Mouse (Mus musculus) forebrain, embryonic 13.5 days (tissue): ENCODE data around the gene Wnt7b. TPM values are rescaled to one million over a fixed set of nuclear protein-coding genes. Genes with fewer than 3 reads are reported as not detected.

ENCODE experiments used
- ATAC-seq: fragments of 200-750 bp; cut with Nextera tagmentation; 2 replicates; pipeline ENCODE4 v1.8.0; 2017
- H3K27ac ChIP-seq: fragments of 300-500 bp; sonication (generic); 2 replicates; pipeline ENCODE4 v1.5.1; 2015; ENCODE audit warnings: inconsistent platforms, mild to moderate bottlenecking, moderate library complexity
- H3K27me3 ChIP-seq: fragments of 300-500 bp; sonication (generic); 2 replicates; pipeline ENCODE4 v1.6.1; 2015; ENCODE audit warnings: mild to moderate bottlenecking, inconsistent platforms
- H3K36me3 ChIP-seq: fragments of 300-500 bp; sonication (generic); 2 replicates; pipeline ENCODE4 v1.6.1; 2015; ENCODE audit warnings: mild to moderate bottlenecking, inconsistent platforms; ENCODE audit not compliant: poor library complexity, severe bottlenecking
- H3K4me1 ChIP-seq: fragments of 300-500 bp; sonication (generic); 2 replicates; pipeline ENCODE4 v1.6.1; 2015; ENCODE audit warnings: inconsistent platforms
- H3K4me2 ChIP-seq: fragments of 300-500 bp; sonication (generic); 2 replicates; pipeline ENCODE4 v1.6.1; 2015; ENCODE audit warnings: inconsistent platforms, mild to moderate bottlenecking, moderate library complexity
- H3K4me3 ChIP-seq: fragments of 300-500 bp; sonication (generic); 2 replicates; pipeline ENCODE4 v1.5.1; 2015; ENCODE audit warnings: mild to moderate bottlenecking, inconsistent platforms
- H3K9ac ChIP-seq: fragments of 300-500 bp; sonication (generic); 2 replicates; pipeline ENCODE4 v1.6.1; 2015; ENCODE audit warnings: mild to moderate bottlenecking, inconsistent platforms
- H3K9me3 ChIP-seq: fragments of 300-500 bp; sonication (generic); replicated peaks from 2 replicates; pipeline ENCODE4 v1.6.1; 2016; ENCODE audit warnings: inconsistent platforms
- WGBS: fragments of 180-500 bp; shearing (Covaris S2); methylation state at CpG from one replicate; pipeline ENCODE4 v1.1.7; 2015; 5-methylcytosine and 5-hydroxymethylcytosine counted together
- polyA plus RNA-seq: library from polyadenylated mRNA; unstranded; fragments of >200 nt; fragmentation: Nextera tagmentation; extraction: Ambion mirVana; gene quantifications from 2 replicates; pipeline ENCODE4 v1.2.1, GENCODE M21; 2015

The Wnt7b gene
- polyA plus RNA-seq, 1 experiment from 2014 or later = 84.0 TPM

GRCm38 (mm10) chr15:85532063-85532462, 50.2 kb downstream of the Wnt7b start:
- 90% methylated on average over 3 of the region's 3 CpGs for WGBS
- no peak for ATAC-seq
- no peak overlapping the region for H3K4me2 ChIP-seq

GRCm38 (mm10) chr15:85529911-85530310, 52.4 kb downstream of the Wnt7b start:
- no peak overlapping the region for H3K9ac ChIP-seq
- ATAC-seq = no peak
- H3K36me3 ChIP-seq = 0 out of 2 replicates have a peak, but pooled peaks cover 7% of the 10 kb centered on the region
- H3K4me1 ChIP-seq = peaks cover 6% of the 10 kb centered on the region
- H3K4me2 ChIP-seq = no peak overlapping the region
- no peak overlapping the region for H3K27ac ChIP-seq
- 70% methylated on average over 3 of the region's 3 CpGs for WGBS
- no peaks in the 10 kb centered on the region for H3K9me3 ChIP-seq
- no peak overlapping the region for H3K4me3 ChIP-seq
- no peaks in the 10 kb centered on the region for H3K27me3 ChIP-seq

More at GRCm38 (mm10) chr15:85532063-85532462, 50.2 kb downstream of the Wnt7b start:
- Histone ChIP-seq H3K27ac (no peak overlapping the region), H3K27me3 (no peaks in the 10 kb centered on the region), H3K4me1 (no peaks in the 10 kb centered on the region), H3K9me3 (no peaks in the 10 kb centered on the region), H3K9ac (no peak overlapping the region), H3K36me3 (peaks cover 27% of the 10 kb centered on the region), H3K4me3 (no peak overlapping the region)

GRCm38 (mm10) chr15:85524404-85524950, 57.8 kb downstream of the Wnt7b start:
- H3K27ac ChIP-seq = no peak overlapping the region
- H3K4me1 ChIP-seq = peaks cover 28% of the 10 kb centered on the region
- H3K4me3 ChIP-seq = no peak overlapping the region
- H3K9me3 ChIP-seq = no peaks in the 10 kb centered on the region
- ATAC-seq = no peak
- H3K9ac ChIP-seq = no peak overlapping the region
- no peaks in the 10 kb centered on the region for H3K36me3 ChIP-seq
- no peaks in the 10 kb centered on the region for H3K27me3 ChIP-seq
- 11% methylated on average over 12 of the region's 12 CpGs for WGBS
- H3K4me2 ChIP-seq = no peak overlapping the region

- H3K4me2 ChIP-seq = peak overlapping the region; percentile 21
- peak; percentile 36; the same call in 1 of the 2 replicates for ATAC-seq
- H3K9ac ChIP-seq = peak overlapping the region; percentile 35; the same call in 1 of the 2 replicates
These were observed 58.9 kb downstream of the Wnt7b start for GRCm38 (mm10) chr15:85523173-85523991.

GRCm38 (mm10) chr15:85519438-85519837, 62.8 kb downstream of the Wnt7b start:
- ATAC-seq = no peak
- H3K4me2 ChIP-seq = no peak overlapping the region
- 69% methylated on average over 4 of the region's 4 CpGs for WGBS

More at GRCm38 (mm10) chr15:85523173-85523991, 58.9 kb downstream of the Wnt7b start:
- Histone ChIP-seq H3K27me3 (no peaks in the 10 kb centered on the region), H3K27ac (no peak overlapping the region; the same call in 1 of the 2 replicates), H3K4me1 (peaks cover 28% of the 10 kb centered on the region), H3K4me3 (no peak overlapping the region), H3K36me3 (no peaks in the 10 kb centered on the region), H3K9me3 (no peaks in the 10 kb centered on the region)
- WGBS = 6% methylated on average over 14 of the region's 14 CpGs

GRCm38 (mm10) chr15:85507370-85508014, 74.8 kb downstream of the Wnt7b start:
- Histone ChIP-seq H3K27me3 (no peaks in the 10 kb centered on the region), H3K36me3 (no peaks in the 10 kb centered on the region), H3K9ac (0 out of 2 replicates have a peak overlapping the region, but pooled peaks have one; percentile 27), H3K9me3 (no peaks in the 10 kb centered on the region), H3K4me1 (peaks cover 35% of the 10 kb centered on the region), H3K4me2 (peak overlapping the region; percentile 6; the same call in 1 of the 2 replicates), H3K27ac (peak overlapping the region; percentile 75), H3K4me3 (no peak overlapping the region)
- WGBS = 7% methylated on average over 32 of the region's 32 CpGs
- ATAC-seq = peak; percentile 31; the same call in 1 of the 2 replicates

More at GRCm38 (mm10) chr15:85519438-85519837, 62.8 kb downstream of the Wnt7b start:
- Histone ChIP-seq H3K9ac (no peak overlapping the region; the same call in 1 of the 2 replicates), H3K36me3 (no peaks in the 10 kb centered on the region), H3K9me3 (no peaks in the 10 kb centered on the region), H3K4me3 (no peak overlapping the region), H3K27me3 (no peaks in the 10 kb centered on the region), H3K4me1 (peaks cover 17% of the 10 kb centered on the region), H3K27ac (no peak overlapping the region)

GRCm38 (mm10) chr15:85506680-85507079, 75.6 kb downstream of the Wnt7b start:
- no peaks in the 10 kb centered on the region for H3K27me3 ChIP-seq
- peaks cover 35% of the 10 kb centered on the region for H3K4me1 ChIP-seq
- ATAC-seq = no peak
- peak overlapping the region; percentile 75; the same call in 1 of the 2 replicates for H3K27ac ChIP-seq
- WGBS = 58% methylated on average over 1 of the region's 1 CpGs
- H3K36me3 ChIP-seq = no peaks in the 10 kb centered on the region
- H3K4me2 ChIP-seq = no peak overlapping the region
- H3K9me3 ChIP-seq = no peaks in the 10 kb centered on the region
- no peak overlapping the region for H3K9ac ChIP-seq
- no peak overlapping the region for H3K4me3 ChIP-seq

GRCm38 (mm10) chr15:85505118-85505925, 77.0 kb downstream of the Wnt7b start:
- Histone ChIP-seq H3K4me2 (no peak overlapping the region), H3K36me3 (no peaks in the 10 kb centered on the region), H3K4me1 (peaks cover 36% of the 10 kb centered on the region), H3K4me3 (no peak overlapping the region), H3K9ac (no peak overlapping the region), H3K27ac (peak overlapping the region; percentile 44; the same call in 1 of the 2 replicates), H3K27me3 (no peaks in the 10 kb centered on the region), H3K9me3 (no peaks in the 10 kb centered on the region)
- WGBS = 63% methylated on average over 14 of the region's 14 CpGs
- ATAC-seq = peak; percentile 60

- Histone ChIP-seq H3K27me3 (no peaks in the 10 kb centered on the region), H3K4me1 (peaks cover 50% of the 10 kb centered on the region), H3K27ac (no peak within 1 kb of the TSS), H3K36me3 (no peaks in the 10 kb centered on the region), H3K4me2 (no peak within 1 kb of the TSS), H3K9me3 (no peaks in the 10 kb centered on the region), H3K9ac (no peak within 1 kb of the TSS), H3K4me3 (no peak within 1 kb of the TSS)
- ATAC-seq = no peak
- 80% methylated on average over 8 of the region's 8 CpGs for WGBS
These were observed 79.1 kb downstream of the Wnt7b start, which contains the start of gene 7530416G11Rik for GRCm38 (mm10) chr15:85503127-85503526. 7530416G11Rik (minus strand) TSS chr15:85503227.

GRCm38 (mm10) chr15:85500267-85500666, 82.0 kb downstream of the Wnt7b start:
- Histone ChIP-seq H3K4me2 (no peak overlapping the region), H3K27me3 (no peaks in the 10 kb centered on the region), H3K4me3 (no peak overlapping the region), H3K9ac (no peak overlapping the region), H3K9me3 (no peaks in the 10 kb centered on the region), H3K4me1 (peaks cover 39% of the 10 kb centered on the region), H3K27ac (no peak overlapping the region), H3K36me3 (no peaks in the 10 kb centered on the region)
- ATAC-seq = no peak
- 81% methylated on average over 10 of the region's 10 CpGs for WGBS

GRCm38 (mm10) chr15:85497981-85498475, 84.2 kb downstream of the Wnt7b start:
- ATAC-seq = peak; percentile 63
- WGBS = 2% methylated on average over 10 of the region's 10 CpGs
- Histone ChIP-seq H3K9me3 (no peaks in the 10 kb centered on the region), H3K4me2 (peak overlapping the region; percentile 27), H3K4me3 (no peak overlapping the region), H3K27me3 (no peaks in the 10 kb centered on the region), H3K27ac (peak overlapping the region; percentile 72), H3K4me1 (peaks cover 58% of the 10 kb centered on the region), H3K9ac (no peak overlapping the region), H3K36me3 (no peaks in the 10 kb centered on the region)
